Mouse (Mus musculus) forebrain, postnatal 0 days (tissue): ENCODE measurements at regions not wholly inside any gene's neighbourhood (a gene's known extent, or its start where the extent isn't known, plus 50 kb on each side); places are given as distances from the start of the nearest gene placed in this dataset.
"Not testable (repeated sequence)": the region's sequence is repeated elsewhere in the genome, so short reads cannot be mapped to it uniquely, and the experiment has no call there.

ENCODE experiments used
- ATAC-seq: fragments of 200-750 bp; cut with Nextera tagmentation; 2 replicates; pipeline ENCODE4 v1.8.0; 2017; ENCODE audit warnings: mild to moderate bottlenecking, moderate library complexity
- DNase-seq: peaks from one replicate; pipeline ENCODE4 v3.0.0-alpha.2; 2015
- H3K27ac ChIP-seq: fragments of 300-500 bp; sonication (generic); 2 replicates; pipeline ENCODE4 v1.5.1; 2014; ENCODE audit warnings: low read depth, mild to moderate bottlenecking, antibody characterized with exemption, low read length, moderate library complexity, mixed read lengths
- H3K27me3 ChIP-seq: fragments of 300-500 bp; sonication (generic); 2 replicates; pipeline ENCODE4 v1.6.1; 2014; ENCODE audit warnings: mild to moderate bottlenecking, low read length, mixed read lengths; ENCODE audit not compliant: insufficient read depth
- H3K36me3 ChIP-seq: fragments of 300-500 bp; sonication (generic); 2 replicates; pipeline ENCODE4 v1.6.1; 2014; ENCODE audit warnings: mild to moderate bottlenecking, moderate library complexity; ENCODE audit not compliant: insufficient read depth
- H3K4me1 ChIP-seq: fragments of 300-500 bp; sonication (generic); 2 replicates; pipeline ENCODE4 v1.6.1; 2014; ENCODE audit warnings: antibody characterized with exemption; ENCODE audit not compliant: insufficient read depth
- H3K4me2 ChIP-seq: fragments of 300-500 bp; sonication (generic); 2 replicates; pipeline ENCODE4 v1.6.1; 2014; ENCODE audit warnings: low read depth, mild to moderate bottlenecking, moderate library complexity
- H3K4me3 ChIP-seq: fragments of 300-500 bp; sonication (generic); 2 replicates; pipeline ENCODE4 v1.5.1; 2014; ENCODE audit warnings: low read depth, low read length, mixed read lengths
- H3K9ac ChIP-seq: fragments of 300-500 bp; sonication (generic); 2 replicates; pipeline ENCODE4 v1.6.1; 2014; ENCODE audit warnings: mild to moderate bottlenecking
- H3K9me3 ChIP-seq: fragments of 300-500 bp; sonication (generic); 2 replicates; pipeline ENCODE4 v1.6.1; 2016; ENCODE audit warnings: low read length
- CTCF ChIP-seq: sonication (generic); IDR thresholded peaks from 2 replicates; pipeline ENCODE4 v1.5.1; 2016; ENCODE audit warnings: antibody characterized with exemption, control low read depth, low read depth
- WGBS: fragments of 180-500 bp; shearing (Covaris S2); extraction: QIAGEN DNeasy Blood & Tissue Kit; methylation state at CpG from one replicate; pipeline ENCODE4 v1.1.7; 2014; 5-methylcytosine and 5-hydroxymethylcytosine counted together

- H3K9ac ChIP-seq: no peak overlapping the region
- DNase-seq (no peak), ATAC-seq (no peak)
- H3K4me3 ChIP-seq: no peak overlapping the region
- 61% methylated on average over 5 of the region's 5 CpGs for WGBS
- no peak for TF ChIP-seq CTCF
- H3K9me3 ChIP-seq: no peaks in the 10 kb centered on the region
- no peak overlapping the region for H3K27ac ChIP-seq
- H3K4me2 ChIP-seq: no peak overlapping the region
- no peaks in the 10 kb centered on the region for H3K36me3 ChIP-seq
- H3K4me1 ChIP-seq: no peaks in the 10 kb centered on the region
- H3K27me3 ChIP-seq: no peaks in the 10 kb centered on the region
These were observed 76.4 kb downstream of the Rassf10 start for GRCm38 (mm10) chr7:113030053-113030752.

GRCm38 (mm10) chr7:113035751-113036150, 82.0 kb downstream of the Rassf10 start:
- TF ChIP-seq CTCF: no peak
- Histone ChIP-seq H3K4me3 (no peak overlapping the region), H3K36me3 (no peaks in the 10 kb centered on the region), H3K4me2 (no peak overlapping the region), H3K27ac (no peak overlapping the region), H3K27me3 (no peaks in the 10 kb centered on the region), H3K4me1 (no peaks in the 10 kb centered on the region), H3K9me3 (no peaks in the 10 kb centered on the region), H3K9ac (no peak overlapping the region)
- no peak for ATAC-seq
- no peak for DNase-seq
- 89% methylated on average over 4 of the region's 4 CpGs for WGBS

- Histone ChIP-seq H3K4me3 (no peak overlapping the region), H3K27ac (no peak overlapping the region), H3K4me2 (no peak overlapping the region), H3K4me1 (no peaks in the 10 kb centered on the region), H3K9ac (no peak overlapping the region), H3K27me3 (no peaks in the 10 kb centered on the region), H3K36me3 (no peaks in the 10 kb centered on the region), H3K9me3 (no peaks in the 10 kb centered on the region)
- TF ChIP-seq CTCF: no peak
- WGBS: 72% methylated on average over 12 of the region's 12 CpGs
- DNase-seq: no peak
- no peak for ATAC-seq
These were observed 84.3 kb downstream of the Rassf10 start for GRCm38 (mm10) chr7:113037825-113038613.

DNA sequence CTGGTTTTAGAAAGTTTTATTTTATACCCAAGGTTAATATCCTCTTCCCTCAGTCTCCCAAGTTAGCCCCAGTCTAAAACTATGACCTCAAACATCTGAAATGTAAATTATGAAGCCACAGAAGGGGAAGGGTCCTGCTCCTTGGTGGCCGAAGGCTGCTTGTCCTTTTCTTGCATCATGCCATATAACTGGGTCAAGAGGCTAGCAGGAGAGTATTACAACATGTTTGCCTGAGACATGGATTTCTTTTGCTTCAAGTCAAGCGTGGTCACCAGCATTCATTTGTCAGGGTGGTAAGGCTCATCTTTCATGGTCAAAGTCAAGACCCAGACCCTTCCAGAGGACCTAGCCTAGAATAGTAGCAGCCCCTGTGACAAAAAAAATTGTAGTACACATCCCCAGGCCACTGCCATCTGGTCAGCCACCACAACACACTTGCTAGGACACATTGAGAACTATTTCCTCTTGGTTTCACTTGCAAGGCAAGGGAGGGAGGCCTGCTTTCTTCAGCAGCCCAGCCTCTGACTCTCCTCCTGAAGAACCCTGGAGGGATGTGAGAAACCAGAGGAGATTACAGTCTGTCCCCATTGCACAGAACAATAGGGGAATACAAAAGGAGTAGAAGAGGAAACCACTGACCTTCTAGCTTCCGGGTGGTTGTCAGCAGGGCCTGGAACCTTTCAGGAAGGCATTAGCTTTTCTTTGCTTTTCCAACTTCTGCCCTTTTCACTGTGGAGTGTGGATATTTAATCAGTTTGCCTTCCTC, 85.3 kb downstream of the Rassf10 start:
- H3K4me2 ChIP-seq: no peak overlapping the region
- no peaks in the 10 kb centered on the region for H3K36me3 ChIP-seq
- no peak overlapping the region for H3K27ac ChIP-seq
- no peak for TF ChIP-seq CTCF
- DNase-seq: no peak
- H3K4me1 ChIP-seq: no peaks in the 10 kb centered on the region
- 71% methylated on average over 3 of the region's 3 CpGs for WGBS
- ATAC-seq: no peak
- H3K9me3 ChIP-seq: no peaks in the 10 kb centered on the region
- no peaks in the 10 kb centered on the region for H3K27me3 ChIP-seq
- H3K9ac ChIP-seq: no peak overlapping the region
- no peak overlapping the region for H3K4me3 ChIP-seq

DNA sequence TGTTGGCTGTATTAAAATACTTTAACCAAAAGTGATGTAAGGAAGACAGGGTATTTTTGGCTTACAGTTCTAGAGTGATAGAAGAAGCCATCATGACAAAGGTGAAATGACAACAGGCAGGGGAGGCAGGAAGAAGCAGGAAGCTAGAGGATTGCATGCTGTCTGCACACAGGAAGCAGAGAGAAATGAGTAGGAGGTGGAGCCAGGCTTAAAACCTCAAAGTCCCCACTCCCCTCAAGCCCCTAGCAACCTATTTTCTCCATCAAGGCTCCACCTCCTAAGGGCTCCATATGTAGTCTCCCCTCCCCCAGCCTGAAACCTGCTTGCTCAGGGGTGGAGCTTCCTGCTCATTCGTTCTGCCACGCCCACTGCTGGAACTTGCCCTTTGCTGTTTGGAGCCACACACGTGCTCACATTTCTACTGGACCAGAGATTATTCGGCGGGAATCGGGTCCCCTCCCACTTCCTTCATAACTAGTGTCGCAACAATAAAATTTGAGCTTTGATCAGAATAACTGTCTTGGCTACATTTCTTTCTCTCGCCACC, 91.9 kb downstream of the Rassf10 start:
- H3K4me3 ChIP-seq, ATAC-seq: not testable (repeated sequence)
- WGBS: 74% methylated on average over 7 of the region's 8 CpGs

GRCm38 (mm10) chr7:113046406-113046805, 92.6 kb downstream of the Rassf10 start:
- no peaks in the 10 kb centered on the region for H3K36me3 ChIP-seq
- H3K27ac ChIP-seq: no peak overlapping the region

More for the DNA sequence above, 91.9 kb downstream of the Rassf10 start:
- H3K9ac ChIP-seq, H3K27ac ChIP-seq, DNase-seq, H3K36me3 ChIP-seq, H3K27me3 ChIP-seq, H3K9me3 ChIP-seq, H3K4me1 ChIP-seq, H3K4me2 ChIP-seq: not testable (repeated sequence)

More at GRCm38 (mm10) chr7:113046406-113046805, 92.6 kb downstream of the Rassf10 start:
- Histone ChIP-seq H3K9me3 (no peaks in the 10 kb centered on the region), H3K4me2 (no peak overlapping the region), H3K4me1 (no peaks in the 10 kb centered on the region), H3K27me3 (no peaks in the 10 kb centered on the region), H3K9ac (no peak overlapping the region), H3K4me3 (no peak overlapping the region)
- ATAC-seq (no peak), DNase-seq (no peak)
- no peak for TF ChIP-seq CTCF
- 96% methylated on average over 4 of the region's 4 CpGs for WGBS
